Mouse (Mus musculus) 416B (cell line): ENCODE data around the gene Snx4.

Experiments
- DNase-seq: peaks from one replicate; pipeline ENCODE4 v3.0.0; 2011; ENCODE audit warnings: low read depth

The Snx4 gene

GRCm38 (mm10) chr16:33271824-33272223 lies 20.6 kb downstream of the Snx4 start:
- DNase-seq: no peak

- DNase-seq: peak; percentile 76
Observed at GRCm38 (mm10) chr16:33283079-33283478, 31.8 kb downstream of the Snx4 start.

- no peak for DNase-seq
Observed at GRCm38 (mm10) chr16:33288536-33288935, 37.3 kb downstream of the Snx4 start.

DNA sequence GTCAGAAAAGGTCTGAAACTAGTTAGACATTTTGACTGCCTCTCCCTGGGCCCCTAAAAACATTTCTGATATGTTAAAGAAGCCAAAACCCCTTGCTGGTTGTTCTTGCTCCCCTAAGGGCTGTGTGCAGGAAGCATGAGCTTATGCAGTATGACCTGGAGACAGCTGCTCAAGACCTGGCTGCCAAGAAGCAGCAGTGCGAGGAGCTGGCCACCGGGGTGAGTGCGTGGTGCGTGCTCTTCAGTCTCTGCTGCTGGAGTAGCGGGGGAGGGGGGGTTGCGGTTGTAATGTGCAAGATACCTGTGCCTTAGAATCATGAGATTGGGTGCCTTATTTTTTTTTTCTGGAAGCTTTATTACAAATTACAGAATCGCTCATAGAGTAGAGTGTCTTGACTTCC lies 38.7 kb downstream of the Snx4 start:
- no peak for DNase-seq

DNA sequence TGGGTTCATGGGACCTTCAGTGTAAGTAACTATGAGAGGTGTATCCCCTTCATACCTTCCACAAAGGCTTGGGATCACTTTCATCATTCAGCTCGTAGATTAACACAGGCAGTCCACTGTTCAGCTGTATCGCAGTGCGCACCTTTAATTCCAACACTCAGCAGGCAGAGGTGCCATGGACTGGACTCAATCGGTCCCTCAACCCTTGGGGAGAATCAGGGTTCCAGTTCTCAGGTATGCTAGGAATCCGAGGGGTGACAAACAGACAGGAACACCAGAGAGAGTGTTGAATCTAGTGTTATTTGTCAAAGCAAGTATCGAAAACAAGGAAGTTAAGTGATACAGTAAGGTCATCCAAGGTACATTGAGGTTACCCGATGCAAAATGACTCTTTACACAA lies 41.0 kb downstream of the Snx4 start:
- DNase-seq: no peak

- DNase-seq: no peak
Observed at GRCm38 (mm10) chr16:33294681-33295080, 43.4 kb downstream of the Snx4 start.

- no peak for DNase-seq
Observed at GRCm38 (mm10) chr16:33295321-33295720, 44.1 kb downstream of the Snx4 start.

DNA sequence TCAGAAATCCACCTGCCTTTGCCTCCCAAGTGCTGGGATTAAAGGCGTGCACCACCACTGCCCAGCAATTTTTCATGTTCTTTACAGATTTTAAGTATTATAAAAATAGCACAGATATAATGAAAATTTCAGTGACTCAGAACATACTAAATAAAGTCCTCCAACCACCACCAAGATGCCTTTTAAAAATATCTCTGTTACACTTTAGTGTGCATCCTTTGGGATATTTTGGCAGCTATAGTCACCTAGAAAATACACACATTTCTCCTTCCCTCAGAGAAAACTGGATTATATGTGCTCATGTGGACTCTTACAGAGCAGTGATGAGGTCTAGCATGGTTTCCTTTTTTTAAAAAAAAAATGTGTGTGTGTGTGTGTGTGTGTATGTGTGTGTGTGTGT lies 46.3 kb downstream of the Snx4 start:
- no peak for DNase-seq

DNA sequence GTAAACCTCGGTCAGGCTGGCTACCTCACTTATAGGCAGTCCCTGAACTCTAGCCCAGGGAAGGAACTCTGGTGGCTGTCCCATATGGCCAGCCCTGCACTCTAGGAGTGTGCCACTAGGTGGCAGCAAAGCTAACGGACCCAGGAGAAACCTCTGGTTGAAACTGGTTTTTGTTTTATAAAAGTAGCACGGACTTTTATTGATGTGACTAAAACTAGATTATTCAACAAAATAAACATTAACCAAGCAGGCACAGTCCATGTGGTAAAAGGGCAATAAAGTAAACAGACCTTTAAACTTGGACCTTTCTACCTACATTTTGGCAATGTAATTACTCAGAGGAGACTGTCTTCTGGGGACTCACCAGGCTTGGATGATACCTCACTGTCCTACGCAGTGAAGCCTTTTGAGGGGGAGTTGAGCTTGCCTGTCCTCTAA lies 55.4 kb downstream of the Snx4 start:
- peak; percentile 73 for DNase-seq

- no peak for DNase-seq
Observed at GRCm38 (mm10) chr16:33307761-33308160, 56.5 kb downstream of the Snx4 start.

- no peak for DNase-seq
Observed at GRCm38 (mm10) chr16:33309066-33309465, 57.8 kb downstream of the Snx4 start.

DNA sequence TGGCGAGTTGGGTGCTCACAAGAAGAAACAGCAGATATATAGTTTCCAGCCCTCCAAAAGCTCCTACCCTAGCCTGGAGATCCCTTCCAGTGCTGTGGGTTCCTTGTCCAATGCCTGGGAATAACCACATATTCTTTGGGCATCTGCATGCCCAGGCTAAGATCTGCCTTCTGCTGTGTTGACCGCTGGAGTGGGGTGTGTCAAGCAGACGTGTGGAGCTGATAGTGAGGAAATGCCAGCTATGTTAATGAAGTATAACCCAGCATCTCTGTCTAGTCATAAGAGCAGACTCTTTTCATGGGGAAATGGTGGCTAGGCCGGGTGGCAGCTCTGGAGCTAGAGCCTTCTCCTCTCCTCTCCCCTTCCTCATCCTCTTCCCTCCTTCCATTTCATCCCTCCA lies 64.4 kb downstream of the Snx4 start:
- DNase-seq: no peak

- no peak for DNase-seq
Observed at GRCm38 (mm10) chr16:33317646-33318045, 66.4 kb downstream of the Snx4 start.

DNA sequence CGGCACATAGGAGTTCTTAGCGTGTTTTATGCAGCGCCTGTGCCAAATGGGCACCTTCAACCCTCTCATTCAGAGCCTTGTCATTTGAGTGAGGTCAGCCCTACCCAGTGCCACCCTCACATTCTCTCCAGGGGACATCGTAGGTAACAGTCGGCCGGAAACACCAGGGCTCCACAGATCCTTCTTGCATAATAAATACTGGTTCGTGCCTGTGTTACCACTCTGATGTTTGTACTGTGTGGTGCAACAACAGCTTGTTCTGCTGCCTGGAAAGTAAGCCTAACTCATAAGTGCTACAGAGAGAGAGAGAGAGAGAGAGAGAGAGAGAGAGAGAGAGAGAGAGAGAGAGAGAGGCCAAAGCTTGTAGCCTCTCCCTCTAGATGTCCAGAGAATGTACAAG lies 66.8 kb downstream of the Snx4 start:
- DNase-seq: no peak

- no peak for DNase-seq
Observed at GRCm38 (mm10) chr16:33325704-33326455, 74.6 kb downstream of the Snx4 start.

GRCm38 (mm10) chr16:33326589-33326988 lies 75.3 kb downstream of the Snx4 start:
- DNase-seq: no peak

DNA sequence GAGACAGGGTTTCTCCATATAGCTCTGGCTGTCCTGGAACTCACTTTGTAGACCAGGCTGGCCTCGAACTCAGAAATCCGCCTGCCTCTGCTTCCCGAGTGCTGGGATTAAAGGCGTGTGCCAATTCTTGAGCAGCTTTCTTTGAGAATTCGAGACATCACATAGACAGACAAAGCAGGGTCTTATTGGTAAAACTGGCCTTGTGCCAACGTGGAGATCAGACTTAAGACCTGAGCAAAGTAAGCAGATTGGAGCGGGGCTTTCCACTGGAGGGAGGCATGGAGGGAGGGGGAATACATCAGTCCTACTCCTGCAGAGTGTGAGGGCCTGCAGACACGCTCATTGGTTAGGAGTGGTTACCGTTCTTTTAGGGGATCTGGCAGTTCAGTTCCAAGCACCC lies 75.9 kb downstream of the Snx4 start:
- DNase-seq: no peak

- DNase-seq: no peak
Observed at GRCm38 (mm10) chr16:33333015-33333414, 81.8 kb downstream of the Snx4 start.

DNA sequence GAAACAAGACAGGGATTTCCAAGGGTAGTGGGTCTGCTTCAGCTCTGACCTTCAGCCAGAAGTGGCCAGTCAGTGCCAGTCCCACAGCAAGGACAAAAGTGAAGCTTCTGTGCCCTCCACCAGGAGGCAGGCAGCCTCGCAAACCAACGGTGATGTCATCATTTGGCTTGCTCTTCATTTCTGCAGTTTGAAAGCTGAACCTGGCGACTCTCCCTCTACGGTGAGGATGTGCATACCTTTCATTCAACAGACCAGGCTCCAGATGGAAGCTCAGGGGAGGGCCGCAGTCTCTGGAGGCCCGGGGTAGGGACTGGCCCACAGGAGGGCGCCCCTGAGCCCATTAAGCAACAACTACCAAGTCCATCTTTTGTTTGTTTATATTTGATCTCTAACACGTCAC lies 85.9 kb downstream of the Snx4 start:
- peak; percentile 86 for DNase-seq

- peak; percentile 47 for DNase-seq
Observed at GRCm38 (mm10) chr16:33337681-33338080, 86.4 kb downstream of the Snx4 start.

GRCm38 (mm10) chr16:33338492-33338891 lies 87.2 kb downstream of the Snx4 start:
- no peak for DNase-seq

- DNase-seq: no peak
Observed at GRCm38 (mm10) chr16:33339476-33339875, 88.2 kb downstream of the Snx4 start.

DNA sequence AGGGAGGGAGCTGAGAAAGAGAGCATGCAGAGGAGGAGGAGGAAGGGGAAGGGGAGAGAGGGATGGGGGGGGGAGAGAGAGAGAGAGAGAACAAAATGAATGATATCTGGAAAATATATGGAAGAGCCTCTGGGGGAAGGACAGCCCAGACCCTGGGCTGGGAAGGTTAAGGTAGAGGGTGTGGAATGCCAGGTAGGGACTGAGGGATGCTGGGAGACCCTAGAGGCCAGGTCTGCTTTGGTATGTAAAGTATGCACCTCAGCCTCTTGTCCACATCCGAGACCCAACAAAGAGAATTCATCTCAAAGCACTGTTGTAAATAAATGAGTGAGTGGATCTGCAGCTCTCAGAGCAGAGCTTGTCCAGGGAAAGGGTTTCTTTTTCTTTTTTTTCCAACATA lies 91.1 kb downstream of the Snx4 start:
- DNase-seq: no peak

DNA sequence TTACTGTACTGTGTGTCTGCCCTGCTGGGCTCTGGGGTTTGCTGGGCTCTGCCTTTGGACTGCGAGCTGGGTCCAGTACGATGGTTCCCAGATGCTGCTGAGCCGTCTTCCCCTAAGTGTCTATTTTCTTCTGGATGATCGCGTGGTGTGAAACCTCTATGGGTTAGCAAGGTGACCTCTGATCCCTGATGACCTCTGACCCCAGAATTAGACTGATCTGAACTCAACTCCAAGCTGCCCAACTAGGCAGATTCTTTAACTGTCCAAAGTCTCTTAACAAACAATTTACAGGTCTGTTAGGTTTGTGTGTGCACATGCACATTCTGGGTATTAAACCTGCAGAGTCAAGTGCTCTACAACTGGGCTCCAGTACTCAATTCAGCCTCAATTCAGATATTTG lies 91.9 kb downstream of the Snx4 start:
- DNase-seq: no peak
